Mouse (Mus musculus) left cerebral cortex, adult 2 months (tissue): ENCODE results near the gene Srms. TPM values are rescaled to one million over a fixed set of nuclear protein-coding genes. Genes with fewer than 3 reads are reported as not detected.

Experiments used
- DNase-seq, 2 experiments: peaks; one replicate each; pipeline ENCODE4 v3.0.0; 2021 to 2022; ENCODE audit warnings: low spot score in 2 of 2, mixed read lengths in 1 of 2; ENCODE audit errors: extremely low spot score in 1 of 2
- H3K27ac ChIP-seq: fragments of 200-600 bp; 2 replicates; pipeline ENCODE4 v1.8.1; 2022
- H3K4me3 ChIP-seq: fragments of 200-600 bp; 2 replicates; pipeline ENCODE4 v1.8.1; 2022
- CTCF ChIP-seq: fragments of 200-600 bp; IDR thresholded peaks from 2 replicates; pipeline ENCODE4 v1.8.1; 2022; ENCODE audit warnings: antibody characterized with exemption, mild to moderate bottlenecking, moderate library complexity
- intact Hi-C: fragments of 180-260 bp; cut with DNase I; formaldehyde crosslinking; loops from one replicate; pipeline ENCODE4 v1.15.1; 2025
- total RNA-seq, 2 experiments: library from RNA; stranded (reverse); gene quantifications; 2 replicates each; pipeline ENCODE4 v1.2.3; 2021

Srms gene
- total RNA-seq, 2 experiments from 2014 or later, result 0.25 to 0.26 TPM

- intact Hi-C loops, result loop anchor here (5.0 kb wide), 2 partner anchors 84 to 409 kb away; partner anchors contain the start of gene Samd10
- Histone ChIP-seq H3K27ac (peak overlapping the region; percentile 4; the same call in 1 of the 2 replicates), H3K4me3 (peak overlapping the region; percentile 22; the same call in 1 of the 2 replicates)
- no peak for DNase-seq
- no peak for TF ChIP-seq CTCF
Measured at GRCm38 (mm10) chr2:181188681-181189080, 24.3 kb downstream of the Srms start.

GRCm38 (mm10) chr2:181187121-181188000 lies 25.6 kb downstream of the Srms start, which contains the start of gene Ppdpf:
Gene Ppdpf, plus strand, starts transcription at chr2:181187247.
- TF ChIP-seq CTCF, result peak; percentile 21
- Histone ChIP-seq H3K27ac (peak within 1 kb of the TSS; percentile 96), H3K4me3 (peak within 1 kb of the TSS; percentile 60)
- peak; percentile 90 to 92 for DNase-seq
- intact Hi-C loops, result loop anchor here (1.0 to 5.0 kb wide), 5 partner anchors 31 to 410 kb away; partner anchors contain the start of genes Eef1a2, Rtel1 and Samd10

GRCm38 (mm10) chr2:181186635-181187034 lies 26.4 kb downstream of the Srms start:
- peak overlapping the region; percentile 60 for H3K4me3 ChIP-seq
- peak; percentile 86 for DNase-seq
- TF ChIP-seq CTCF, result peak; percentile 99
- H3K27ac ChIP-seq, result peak overlapping the region; percentile 96
- intact Hi-C loops, result loop anchor here (1.0 to 5.0 kb wide), 6 partner anchors 30 to 411 kb away; partner anchors contain the start of genes Eef1a2, Rtel1 and Samd10

GRCm38 (mm10) chr2:181180898-181181297 lies 32.1 kb downstream of the Srms start:
- no peak overlapping the region; the same call in 1 of the 2 replicates for H3K27ac ChIP-seq
- no peak for DNase-seq
- no peak overlapping the region for H3K4me3 ChIP-seq
- TF ChIP-seq CTCF, result no peak
- intact Hi-C loops, result no loop called here

- no peak overlapping the region for H3K27ac ChIP-seq
- intact Hi-C loops, result no loop called here
- no peak for TF ChIP-seq CTCF
- H3K4me3 ChIP-seq, result no peak overlapping the region
- no peak for DNase-seq
Measured at GRCm38 (mm10) chr2:181178471-181178870, 34.5 kb downstream of the Srms start.

- intact Hi-C loops, result no loop called here
- no peak for DNase-seq
- no peak overlapping the region for H3K27ac ChIP-seq
- H3K4me3 ChIP-seq, result no peak overlapping the region
- no peak for TF ChIP-seq CTCF
Measured at GRCm38 (mm10) chr2:181178015-181178414, 35.0 kb downstream of the Srms start.

GRCm38 (mm10) chr2:181174646-181175045 lies 38.3 kb downstream of the Srms start:
- intact Hi-C loops, result loop anchor here (2.0 kb wide), 1 partner anchor 18 kb away; the partner anchor contains the start of gene Eef1a2
- H3K4me3 ChIP-seq, result no peak overlapping the region
- H3K27ac ChIP-seq, result peak overlapping the region; percentile 19; the same call in 1 of the 2 replicates
- TF ChIP-seq CTCF, result no peak
- no peak for DNase-seq

GRCm38 (mm10) chr2:181166469-181166868 lies 46.5 kb downstream of the Srms start:
- intact Hi-C loops, result no loop called here
- no peak for TF ChIP-seq CTCF
- DNase-seq, result no peak
- H3K27ac ChIP-seq, result no peak overlapping the region
- H3K4me3 ChIP-seq, result no peak overlapping the region

GRCm38 (mm10) chr2:181160821-181161220 lies 52.2 kb downstream of the Srms start:
- TF ChIP-seq CTCF, result no peak; the same call in none of the 2 replicates
- H3K4me3 ChIP-seq, result no peak overlapping the region
- intact Hi-C loops, result no loop called here
- no peak for DNase-seq
- no peak overlapping the region for H3K27ac ChIP-seq

GRCm38 (mm10) chr2:181159771-181160170 lies 53.2 kb downstream of the Srms start:
- TF ChIP-seq CTCF, result no peak
- peak overlapping the region; percentile 99 for H3K27ac ChIP-seq
- peak; percentile 58 to 78 for DNase-seq
- intact Hi-C loops, result no loop called here
- peak overlapping the region; percentile 13; the same call in 1 of the 2 replicates for H3K4me3 ChIP-seq

- TF ChIP-seq CTCF, result no peak
- DNase-seq, result peak; percentile 66 to 74
- Histone ChIP-seq H3K4me3 (no peak overlapping the region; the same call in 1 of the 2 replicates), H3K27ac (peak overlapping the region; percentile 99)
- intact Hi-C loops, result no loop called here
Measured at GRCm38 (mm10) chr2:181159091-181159514, 53.9 kb downstream of the Srms start.

- no peak overlapping the region for H3K4me3 ChIP-seq
- TF ChIP-seq CTCF, result no peak
- peak overlapping the region; percentile 99 for H3K27ac ChIP-seq
- no peak for DNase-seq
- intact Hi-C loops, result no loop called here
Measured at GRCm38 (mm10) chr2:181158471-181158870, 54.5 kb downstream of the Srms start.
